In genomic region chr17:25111739-25112422, GRCm38 (mm10) we compare ENCODE assay signal across 11 mouse cellular contexts. TPM values are rescaled to one million over a fixed set of nuclear protein-coding genes. Genes with fewer than 3 reads are reported as not detected.
A peak's percentile ranks its signal among the peaks of the same experiment; 100 is the strongest.
DNase-seq lines count a peak whose midpoint lies in the region; ATAC-seq lines count a peak whose summit lies in the region.
"Had no signal": no experiment of that assay in that cellular context is flagged by ENCODE, and none has a peak within 500 bp of the region (broad histone marks: within the 10 kb centered on the region; RNA-seq: fewer than 3 reads in every experiment).

No protein-coding gene starts in this region.

- DNase-seq in kidney, adult 11 months, result peak; percentile 83
- DNase-seq in gastrocnemius, postnatal 25 days, result peak; percentile 66
- DNase-seq in layer of hippocampus, adult 9-11 months, result peak; percentile 75
- DNase-seq in skeletal muscle tissue, adult 2 months (ENCODE audit: low read depth, low spot score), result peak; percentile 71
- DNase-seq in spleen, postnatal 4 days (ENCODE audit: low spot score in 2 of 2), result no peak
- no peak for DNase-seq in spleen, postnatal 10 days (ENCODE audit: low spot score in 2 of 2)

- H3K9ac ChIP-seq in kidney, embryonic 15.5 days, result no peak overlapping the region
- H3K9ac ChIP-seq: embryonic facial prominence, embryonic 15.5 days; stomach, embryonic 15.5 days had no signal

- peaks cover 15% of the 10 kb centered on the region for H3K4me1 ChIP-seq in kidney, embryonic 15.5 days
- 0 out of 2 replicates have a peak, but pooled peaks cover 5% of the 10 kb centered on the region for H3K4me1 ChIP-seq in brown adipose tissue, adult 24 weeks (ENCODE audit: control insufficient read depth, insufficient read depth, insufficient read length, low read length)

- no peak overlapping the region for H3K27ac ChIP-seq in kidney, embryonic 15.5 days
- H3K27ac ChIP-seq in brown adipose tissue, adult 24 weeks (replicated peaks; ENCODE audit: low read depth, low read length), result peak overlapping the region; percentile 43
- H3K27ac ChIP-seq: embryonic facial prominence, embryonic 15.5 days; stomach, embryonic 15.5 days had no signal

- ATAC-seq in kidney, embryonic 15.5 days (replicated peaks; ENCODE audit: low FRiP score), result no peak

- WGBS in kidney, embryonic 15.5 days, result 85% methylated on average over 8 of the region's 8 CpGs

- H3K9me3 ChIP-seq in kidney, embryonic 15.5 days (replicated peaks), result no peaks in the 10 kb centered on the region
- H3K9me3 ChIP-seq: embryonic facial prominence, embryonic 15.5 days; stomach, embryonic 15.5 days had no signal

- H3K4me2 ChIP-seq in kidney, embryonic 15.5 days, result no peak overlapping the region
- H3K4me2 ChIP-seq: embryonic facial prominence, embryonic 15.5 days; stomach, embryonic 15.5 days had no signal

- H3K27me3 ChIP-seq in kidney, embryonic 15.5 days, result no peaks in the 10 kb centered on the region
- H3K27me3 ChIP-seq: embryonic facial prominence, embryonic 15.5 days; stomach, embryonic 15.5 days had no signal

- peaks cover 66% of the 10 kb centered on the region for H3K36me3 ChIP-seq in kidney, embryonic 15.5 days

- H3K4me3 ChIP-seq in kidney, embryonic 15.5 days (replicated peaks), result no peak overlapping the region
- H3K4me3 ChIP-seq in brown adipose tissue, adult 24 weeks (ENCODE audit: insufficient read depth, low read depth, low read length), result no peak overlapping the region
- H3K4me3 ChIP-seq: embryonic facial prominence, embryonic 15.5 days; stomach, embryonic 15.5 days had no signal

RNA-seq across cellular contexts. Expression of gene Telo2, which starts 3.9 kb away (rescaled TPM):
- 44.4 and 45.3 TPM in 2 replicates for polyA plus RNA-seq in kidney, embryonic 15.5 days (2015; fragmentation: Nextera tagmentation; extraction: Ambion mirVana)
- polyA plus RNA-seq in brown adipose tissue, adult 24 weeks (2012; ENCODE audit: insufficient read depth, insufficient read length, missing spikeins), result 10.1 and 12.9 TPM in 2 replicates
- total RNA-seq in gastrocnemius, postnatal 25 days (2021), result 1 to 10 TPM; 5.8 to 5.9 TPM

RNA-seq across cellular contexts. Expression of gene Ptx4, which starts 8.7 kb away (rescaled TPM):
- 0.16 and 0.24 TPM in 2 replicates for polyA plus RNA-seq in kidney, embryonic 15.5 days (2015; fragmentation: Nextera tagmentation; extraction: Ambion mirVana)
- not detected in 2 replicates for polyA plus RNA-seq in brown adipose tissue, adult 24 weeks (2012; ENCODE audit: insufficient read depth, insufficient read length, missing spikeins)
- total RNA-seq in gastrocnemius, postnatal 25 days (2021), result 1 to 10 TPM; 4.4 to 6.6 TPM
- polyA plus RNA-seq: liver, embryonic 16.5 days had no signal

RNA-seq across cellular contexts. Expression of gene Clcn7, which starts 21.3 kb away (rescaled TPM):
- polyA plus RNA-seq in kidney, embryonic 15.5 days (2015; fragmentation: Nextera tagmentation; extraction: Ambion mirVana), result 20.7 and 24.6 TPM in 2 replicates
- 9.6 and 11.5 TPM in 2 replicates for polyA plus RNA-seq in brown adipose tissue, adult 24 weeks (2012; ENCODE audit: insufficient read depth, insufficient read length, missing spikeins)
- 10 to 100 TPM; 11.7 to 13.1 TPM for total RNA-seq in gastrocnemius, postnatal 25 days (2021)

RNA-seq across cellular contexts. Expression of gene Tmem204, which starts 28.5 kb away (rescaled TPM):
- 29.6 and 31.6 TPM in 2 replicates for polyA plus RNA-seq in kidney, embryonic 15.5 days (2015; fragmentation: Nextera tagmentation; extraction: Ambion mirVana)
- 13.1 and 22.6 TPM in 2 replicates for polyA plus RNA-seq in brown adipose tissue, adult 24 weeks (2012; ENCODE audit: insufficient read depth, insufficient read length, missing spikeins)
- 10 to 100 TPM in 1 of 2 experiments, 1 to 10 TPM in 1; 9.4 to 11.0 TPM for total RNA-seq in gastrocnemius, postnatal 25 days (2021)

RNA-seq across cellular contexts. Expression of gene Ccdc154, which starts 50.4 kb away (rescaled TPM):
- polyA plus RNA-seq in kidney, embryonic 15.5 days (2015; fragmentation: Nextera tagmentation; extraction: Ambion mirVana), result not detected in 2 replicates
- not detected in 2 replicates for polyA plus RNA-seq in brown adipose tissue, adult 24 weeks (2012; ENCODE audit: insufficient read depth, insufficient read length, missing spikeins)
- total RNA-seq in gastrocnemius, postnatal 25 days (2021), result not detected

Comparison
In these comparisons a context has a peak if more than half of its experiments do, and no peak if none do; other contexts are left out.
1. DNase-seq: peak in kidney, adult 11 months (single experiment), gastrocnemius, postnatal 25 days (single experiment), layer of hippocampus, adult 9-11 months (single experiment) and skeletal muscle tissue, adult 2 months (single experiment); none in spleen, postnatal 4 days (0 of 2) and spleen, postnatal 10 days (0 of 2).